Mouse (Mus musculus): ENCODE measurements around the gene Gm20441. TPM values are rescaled to one million over a fixed set of nuclear protein-coding genes. Genes with fewer than 3 reads are reported as not detected.
A peak's percentile ranks its signal among the peaks of the same experiment; 100 is the strongest.

The Gm20441 gene
- polyA plus RNA-seq, 1 experiment from 2014 or later, result not detected

DNA sequence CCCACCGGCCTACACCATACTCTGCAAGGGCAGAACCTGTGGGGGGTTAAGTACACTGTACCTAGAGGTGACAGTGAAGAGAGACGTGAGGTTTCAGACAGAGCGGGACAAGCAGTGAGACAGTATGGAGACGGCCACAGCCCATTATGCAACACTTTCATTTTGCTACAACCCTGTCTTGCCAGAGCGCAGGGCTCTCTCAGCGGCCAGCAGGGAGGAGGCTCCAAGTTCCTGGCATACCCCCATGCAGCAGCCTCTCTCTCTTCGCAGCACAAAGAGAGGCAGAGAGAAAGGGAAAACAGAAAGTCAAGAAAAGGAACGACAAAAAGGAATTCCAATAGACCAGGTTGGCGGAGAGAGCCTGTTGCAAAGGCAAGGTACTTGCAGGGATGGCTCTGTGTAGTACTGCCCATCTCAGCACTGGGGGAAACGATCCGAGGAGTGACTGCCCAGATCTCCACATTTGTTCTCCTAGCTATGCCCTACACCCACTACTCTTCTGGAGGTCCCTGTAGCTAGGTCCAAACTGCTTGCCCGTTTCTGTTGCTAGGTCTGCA, 16.9 kb upstream of the Gm20441 start:
- Histone ChIP-seq H3K27me3 (ENCODE audit: low read depth, poor library complexity, severe bottlenecking) (peaks cover 24% of the 10 kb centered on the region), H3K4me1 (peaks cover 29% of the 10 kb centered on the region), H3K4me3 (peak overlapping the region; percentile 52), H3K36me3 (no peaks in the 10 kb centered on the region), H3K27ac (peak overlapping the region; percentile 39; the same call in 1 of the 2 replicates), H3K9me3 (replicated peaks) (no peaks in the 10 kb centered on the region)
- DNase-seq (ENCODE audit: low spot score), result peak; percentile 41
- WGBS, result 1% methylated on average over 12 of the region's 12 CpGs

DNA sequence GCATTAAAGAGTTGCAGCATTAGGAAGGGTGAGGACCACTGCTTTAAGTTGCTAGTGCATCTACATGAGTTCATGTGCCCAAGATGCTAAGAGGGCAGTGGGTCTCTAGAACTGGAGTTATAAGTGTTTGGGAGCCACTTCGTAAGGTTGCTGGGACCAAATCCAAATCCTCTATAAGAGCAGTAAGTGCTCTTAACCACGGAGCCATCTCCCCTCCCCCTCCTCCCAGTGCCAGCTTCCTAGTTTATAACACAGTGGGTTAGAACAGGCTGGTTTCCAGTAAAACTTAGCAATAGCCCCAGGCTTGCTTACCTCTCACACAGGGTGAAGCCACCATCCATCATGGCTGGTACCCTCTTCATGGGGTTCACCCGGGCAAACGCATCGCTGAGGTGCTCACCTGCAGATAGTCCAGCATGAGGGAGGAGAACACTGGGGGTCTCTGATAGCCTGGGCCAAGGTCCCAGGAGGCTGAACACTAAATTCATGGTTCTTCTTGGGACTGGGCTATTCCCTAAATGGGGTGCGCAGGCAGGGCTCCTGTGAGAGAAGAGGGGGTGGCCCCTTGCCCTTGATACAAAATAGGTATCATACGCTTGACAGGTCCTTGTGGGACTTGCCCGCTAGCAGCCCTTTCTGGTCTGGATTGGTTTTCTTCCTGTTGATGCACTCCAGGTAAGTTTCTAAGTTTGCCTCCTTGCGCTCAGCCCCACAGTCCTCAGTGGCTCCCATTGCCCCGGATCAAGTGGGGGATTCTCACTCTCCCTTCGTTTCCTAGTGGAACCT, 16.2 kb upstream of the Gm20441 start:
- H3K4me3 ChIP-seq, result peak overlapping the region; percentile 52
- no peak for DNase-seq (ENCODE audit: low spot score)
- peak overlapping the region; percentile 39; the same call in 1 of the 2 replicates for H3K27ac ChIP-seq
- H3K4me1 ChIP-seq, result peaks cover 29% of the 10 kb centered on the region
- H3K9me3 ChIP-seq (replicated peaks), result no peaks in the 10 kb centered on the region
- 51% methylated on average over 11 of the region's 11 CpGs for WGBS
- no peaks in the 10 kb centered on the region for H3K36me3 ChIP-seq
- H3K27me3 ChIP-seq (ENCODE audit: low read depth, poor library complexity, severe bottlenecking), result peaks cover 24% of the 10 kb centered on the region

DNA sequence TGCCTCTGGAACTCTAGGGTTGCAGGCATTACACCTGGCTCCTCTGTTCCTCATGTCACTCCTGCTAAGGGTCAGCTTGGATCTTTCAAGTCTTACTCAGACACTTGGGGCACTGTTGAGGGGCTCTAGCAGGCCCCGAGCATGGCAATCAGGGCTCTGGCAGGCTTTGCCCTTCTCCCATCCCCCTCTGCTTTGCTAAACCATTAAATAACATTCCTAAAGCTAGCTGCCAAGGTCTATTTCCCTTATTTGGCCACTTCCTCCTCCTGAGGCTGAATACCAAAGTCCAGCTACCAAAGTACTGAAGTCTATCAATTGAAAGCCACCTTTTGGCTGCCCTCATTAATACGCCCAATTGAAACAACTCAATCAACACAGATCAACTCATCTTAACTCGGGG, 14.1 kb upstream of the Gm20441 start:
- Histone ChIP-seq H3K4me3 (no peak overlapping the region), H3K27ac (peak overlapping the region; percentile 50), H3K9me3 (replicated peaks) (no peaks in the 10 kb centered on the region), H3K36me3 (no peaks in the 10 kb centered on the region), H3K27me3 (ENCODE audit: low read depth, poor library complexity, severe bottlenecking) (peaks cover 24% of the 10 kb centered on the region), H3K4me1 (peaks cover 34% of the 10 kb centered on the region)
- no peak for DNase-seq (ENCODE audit: low spot score)
- 35% methylated on average over 3 of the region's 3 CpGs for WGBS

DNA sequence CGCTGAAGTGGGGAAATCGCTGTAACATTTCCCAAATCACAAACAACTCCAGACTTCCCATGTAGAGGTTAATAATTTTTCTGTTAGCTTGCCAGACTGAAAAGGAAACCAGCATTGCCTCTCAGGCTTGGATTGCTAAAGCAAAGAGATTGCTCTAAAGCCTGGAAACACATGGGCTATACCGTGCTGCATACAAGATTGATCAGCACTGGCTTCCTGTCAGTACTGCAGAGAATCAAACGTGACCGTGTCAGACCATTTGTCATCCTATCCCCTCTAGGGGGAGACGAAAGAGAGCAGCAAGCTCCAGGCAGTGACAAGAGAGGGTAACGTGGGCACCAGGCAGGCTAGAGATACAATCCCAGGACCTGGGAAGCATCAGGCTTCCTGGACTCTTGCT, 10.0 kb upstream of the Gm20441 start:
- Histone ChIP-seq H3K36me3 (no peaks in the 10 kb centered on the region), H3K4me1 (peaks cover 17% of the 10 kb centered on the region), H3K27me3 (ENCODE audit: low read depth, poor library complexity, severe bottlenecking) (no peaks in the 10 kb centered on the region), H3K9me3 (replicated peaks) (no peaks in the 10 kb centered on the region), H3K27ac (no peak overlapping the region), H3K4me3 (no peak overlapping the region)
- 20% methylated on average over 7 of the region's 7 CpGs for WGBS
- no peak for DNase-seq (ENCODE audit: low spot score)

GRCm38 (mm10) chr10:75789841-75790240, 9.1 kb upstream of the Gm20441 start:
- no peak for DNase-seq (ENCODE audit: low spot score)
- Histone ChIP-seq H3K27ac (no peak overlapping the region), H3K9me3 (replicated peaks) (no peaks in the 10 kb centered on the region), H3K27me3 (ENCODE audit: low read depth, poor library complexity, severe bottlenecking) (no peaks in the 10 kb centered on the region), H3K4me3 (no peak overlapping the region), H3K36me3 (no peaks in the 10 kb centered on the region), H3K4me1 (peaks cover 10% of the 10 kb centered on the region)
- WGBS, result 91% methylated on average over 5 of the region's 5 CpGs

DNA sequence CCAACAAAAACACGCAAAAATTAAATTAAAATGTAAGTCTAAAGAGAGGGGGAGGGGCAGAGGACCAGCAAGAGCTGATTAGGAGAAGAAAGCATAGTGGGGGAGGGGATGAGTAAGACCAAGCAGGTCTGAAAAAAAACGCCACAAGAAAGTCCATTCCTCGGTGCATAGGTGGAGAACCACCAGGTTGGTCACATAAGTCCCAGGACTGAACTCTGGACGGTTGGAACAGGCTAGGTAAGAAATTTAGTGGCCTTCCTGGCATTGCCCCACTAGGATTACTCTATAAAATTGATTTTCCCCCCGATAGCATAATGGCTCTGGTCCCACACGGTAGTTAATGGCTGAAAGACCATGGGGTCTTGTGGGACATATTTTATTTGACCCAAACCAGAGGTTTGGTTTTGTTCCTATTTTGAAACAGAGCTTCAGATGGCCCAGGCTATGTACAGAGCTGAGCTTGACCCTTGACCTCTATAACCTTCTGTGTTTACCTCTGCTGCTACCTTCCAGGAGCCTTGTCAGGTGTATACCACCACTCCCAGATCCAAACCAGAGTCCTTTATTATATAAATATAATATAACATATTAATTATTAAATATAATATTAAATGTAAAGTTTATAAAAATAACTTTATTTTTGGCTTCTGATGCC, 8.5 kb upstream of the Gm20441 start:
- H3K36me3 ChIP-seq, result no peaks in the 10 kb centered on the region
- 81% methylated on average over 6 of the region's 6 CpGs for WGBS
- H3K9me3 ChIP-seq (replicated peaks), result no peaks in the 10 kb centered on the region
- no peak for DNase-seq (ENCODE audit: low spot score)
- H3K4me1 ChIP-seq, result peaks cover 5% of the 10 kb centered on the region; the same call in 1 of the 2 replicates
- no peaks in the 10 kb centered on the region for H3K27me3 ChIP-seq (ENCODE audit: low read depth, poor library complexity, severe bottlenecking)
- H3K27ac ChIP-seq, result no peak overlapping the region
- H3K4me3 ChIP-seq, result no peak overlapping the region

GRCm38 (mm10) chr10:75788277-75788676, 7.5 kb upstream of the Gm20441 start:
- Histone ChIP-seq H3K27me3 (ENCODE audit: low read depth, poor library complexity, severe bottlenecking) (no peaks in the 10 kb centered on the region), H3K4me3 (no peak overlapping the region), H3K36me3 (no peaks in the 10 kb centered on the region), H3K9me3 (replicated peaks) (no peaks in the 10 kb centered on the region), H3K27ac (no peak overlapping the region), H3K4me1 (peaks cover 5% of the 10 kb centered on the region; the same call in 1 of the 2 replicates)
- DNase-seq (ENCODE audit: low spot score), result no peak
- WGBS, result 95% methylated on average over 8 of the region's 8 CpGs

- DNase-seq (ENCODE audit: low spot score), result no peak
- Histone ChIP-seq H3K36me3 (no peaks in the 10 kb centered on the region), H3K9me3 (replicated peaks) (no peaks in the 10 kb centered on the region), H3K4me3 (no peak overlapping the region), H3K4me1 (peaks cover 9% of the 10 kb centered on the region), H3K27me3 (ENCODE audit: low read depth, poor library complexity, severe bottlenecking) (peaks cover 19% of the 10 kb centered on the region), H3K27ac (no peak overlapping the region)
- WGBS, result 76% methylated on average over 1 of the region's 1 CpGs
Measured at GRCm38 (mm10) chr10:75785442-75785841, 4.7 kb upstream of the Gm20441 start.

DNA sequence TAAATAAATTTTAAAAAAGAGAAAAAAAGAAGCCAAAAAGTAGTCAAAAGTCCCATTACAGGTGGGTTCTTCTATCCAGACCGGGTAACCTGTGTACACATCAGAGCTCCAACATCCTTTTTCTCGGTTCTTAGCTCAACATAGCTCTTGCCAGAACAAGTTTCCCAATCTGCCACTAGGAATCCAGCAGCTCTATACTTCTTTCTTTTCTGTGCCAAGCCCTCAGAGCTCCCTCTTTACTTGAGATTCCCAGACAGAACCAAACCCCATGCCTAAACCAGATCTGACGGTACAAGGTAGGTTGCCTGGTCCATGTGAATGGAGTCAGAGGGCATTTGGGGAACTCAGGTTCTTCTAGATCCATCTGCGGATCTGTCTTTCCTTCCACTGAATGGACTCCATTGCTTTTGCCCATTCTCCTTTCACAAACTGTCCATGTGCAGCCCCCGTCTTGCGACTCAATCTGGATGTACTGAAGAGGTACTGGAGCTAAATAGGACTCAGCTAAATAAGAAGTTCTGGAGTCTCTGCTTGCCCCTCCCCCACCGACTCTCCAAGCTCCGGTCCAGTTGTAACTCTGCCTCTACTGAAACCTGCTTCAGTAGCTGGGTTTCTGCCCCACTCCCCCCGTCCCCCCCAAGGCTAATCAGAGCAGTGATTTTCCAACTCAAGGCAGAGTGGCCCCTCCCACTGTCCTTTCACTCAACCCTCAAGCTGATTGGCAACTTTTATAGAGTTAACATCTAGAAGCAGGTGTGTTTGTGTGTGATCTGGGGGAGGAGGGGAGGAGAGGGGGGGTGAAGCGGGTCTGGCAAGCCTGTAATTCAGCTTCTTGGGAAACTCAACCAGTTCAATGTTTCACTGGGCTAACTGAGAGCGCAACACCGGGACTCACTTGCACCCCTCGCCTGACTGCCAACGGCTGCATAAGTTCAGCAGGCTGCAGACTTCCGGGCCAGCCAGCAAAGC, 1.3 kb downstream of the Gm20441 start:
- peaks cover 39% of the 10 kb centered on the region for H3K27me3 ChIP-seq (ENCODE audit: low read depth, poor library complexity, severe bottlenecking)
- WGBS, result 43% methylated on average over 15 of the region's 15 CpGs
- peaks cover 21% of the 10 kb centered on the region for H3K4me1 ChIP-seq

GRCm38 (mm10) chr10:75777885-75778284, 2.9 kb downstream of the Gm20441 start:
- WGBS, result 88% methylated on average over 2 of the region's 2 CpGs
- H3K4me1 ChIP-seq, result peaks cover 27% of the 10 kb centered on the region
- H3K36me3 ChIP-seq, result no peaks in the 10 kb centered on the region
- H3K4me3 ChIP-seq, result no peak overlapping the region
- no peaks in the 10 kb centered on the region for H3K9me3 ChIP-seq (replicated peaks)
- no peak overlapping the region for H3K27ac ChIP-seq
- DNase-seq (ENCODE audit: low spot score), result no peak
- peaks cover 39% of the 10 kb centered on the region for H3K27me3 ChIP-seq (ENCODE audit: low read depth, poor library complexity, severe bottlenecking)

More for the DNA sequence above, 1.3 kb downstream of the Gm20441 start:
- Histone ChIP-seq H3K9me3 (replicated peaks) (no peaks in the 10 kb centered on the region), H3K27ac (no peak overlapping the region), H3K4me3 (peak overlapping the region; percentile 61), H3K36me3 (no peaks in the 10 kb centered on the region)
- no peak for DNase-seq (ENCODE audit: low spot score)

DNA sequence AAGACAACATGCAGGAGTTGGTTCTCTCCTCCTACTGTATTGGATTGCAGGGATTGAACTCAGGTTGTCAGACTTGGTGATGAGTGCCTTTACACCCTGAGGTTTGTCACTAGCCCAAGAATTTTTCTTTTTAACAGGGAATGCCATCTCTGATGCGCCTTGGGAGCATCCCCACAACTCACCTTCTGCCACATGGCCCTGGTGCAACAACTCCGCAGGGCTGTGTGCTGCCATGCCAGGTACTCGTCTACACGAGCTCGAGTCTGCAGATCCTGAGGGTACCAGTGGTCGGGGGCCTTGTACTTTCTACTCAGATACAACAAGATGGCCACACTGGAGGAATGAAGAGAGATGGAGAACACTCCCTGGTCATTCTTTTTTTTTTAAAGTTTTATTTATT, 4.2 kb downstream of the Gm20441 start:
- Histone ChIP-seq H3K4me3 (no peak overlapping the region), H3K4me1 (peaks cover 35% of the 10 kb centered on the region), H3K27me3 (ENCODE audit: low read depth, poor library complexity, severe bottlenecking) (peaks cover 27% of the 10 kb centered on the region), H3K9me3 (replicated peaks) (no peaks in the 10 kb centered on the region), H3K36me3 (no peaks in the 10 kb centered on the region), H3K27ac (no peak overlapping the region)
- 89% methylated on average over 6 of the region's 6 CpGs for WGBS
- no peak for DNase-seq (ENCODE audit: low spot score)

- no peak overlapping the region for H3K4me3 ChIP-seq
- no peak for DNase-seq (ENCODE audit: low spot score)
- H3K27me3 ChIP-seq (ENCODE audit: low read depth, poor library complexity, severe bottlenecking), result peaks cover 11% of the 10 kb centered on the region
- no peak overlapping the region for H3K27ac ChIP-seq
- H3K36me3 ChIP-seq, result no peaks in the 10 kb centered on the region
- no peaks in the 10 kb centered on the region for H3K9me3 ChIP-seq (replicated peaks)
- 93% methylated on average over 9 of the region's 9 CpGs for WGBS
- peaks cover 18% of the 10 kb centered on the region for H3K4me1 ChIP-seq
Measured at GRCm38 (mm10) chr10:75774587-75774986, 6.2 kb downstream of the Gm20441 start.
